Mouse (Mus musculus) c-Kit-positive CD71-positive TER-119-negative erythroid progenitor cells, embryonic 14.5 days (primary cell): ENCODE data around the gene Mrpl50.
"Not testable (repeated sequence)": the region's sequence is repeated elsewhere in the genome, so short reads cannot be mapped to it uniquely, and the experiment has no call there.

ENCODE experiments used
- DNase-seq: peaks from one replicate; pipeline ENCODE4 v3.0.0-alpha.2; 2013; ENCODE audit warnings: low read depth

Gene Mrpl50

GRCm38 (mm10) chr4:49509183-49509582 is 11.7 kb downstream of the Mrpl50 start:
- DNase-seq, result no peak

- DNase-seq, result no peak
Measured at GRCm38 (mm10) chr4:49506386-49506785, 14.5 kb downstream of the Mrpl50 start, which contains the start of gene Baat. Gene Baat (minus strand): TSS chr4:49506557.

- DNase-seq, result no peak
Measured at GRCm38 (mm10) chr4:49503563-49503962, 17.3 kb downstream of the Mrpl50 start.

- DNase-seq, result not testable (repeated sequence)
Measured at GRCm38 (mm10) chr4:49485934-49486650, 34.8 kb downstream of the Mrpl50 start.

- no peak for DNase-seq
Measured at GRCm38 (mm10) chr4:49485442-49485841, 35.5 kb downstream of the Mrpl50 start.

GRCm38 (mm10) chr4:49480896-49481295 is 40.0 kb downstream of the Mrpl50 start:
- no peak for DNase-seq

GRCm38 (mm10) chr4:49480104-49480760 is 40.7 kb downstream of the Mrpl50 start:
- DNase-seq, result no peak

- not testable (repeated sequence) for DNase-seq
Measured at GRCm38 (mm10) chr4:49479035-49479434, 41.9 kb downstream of the Mrpl50 start.

GRCm38 (mm10) chr4:49478118-49478877 is 42.6 kb downstream of the Mrpl50 start:
- DNase-seq, result peak; percentile 73

GRCm38 (mm10) chr4:49474583-49474982 is 46.3 kb downstream of the Mrpl50 start:
- DNase-seq, result no peak

- DNase-seq, result no peak
Measured at GRCm38 (mm10) chr4:49473435-49474100, 47.3 kb downstream of the Mrpl50 start, which contains the start of gene Acnat1. Gene Acnat1 (minus strand): TSS chr4:49473912.

GRCm38 (mm10) chr4:49469435-49470151 is 51.3 kb downstream of the Mrpl50 start:
- DNase-seq, result no peak

GRCm38 (mm10) chr4:49467360-49467759 is 53.5 kb downstream of the Mrpl50 start:
- no peak for DNase-seq
